Mouse (Mus musculus) MEL (cell line): Measurements from ENCODE around the gene Erg. TPM values are rescaled to one million over a fixed set of nuclear protein-coding genes. Genes with fewer than 3 reads are reported as not detected.

ENCODE experiments used
- DNase-seq: peaks from one replicate; pipeline ENCODE4 v3.0.0; 2011; ENCODE audit warnings: low read depth, low spot score
- H3K27ac ChIP-seq: 2 replicates; pipeline ENCODE4 v1.5.1; 2012; ENCODE audit warnings: low read depth, mild to moderate bottlenecking, control low read depth, low read length, moderate library complexity; ENCODE audit not compliant: control insufficient read depth
- H3K27me3 ChIP-seq, 2 experiments: fragments of 150-350 bp in 1 of 2; sonication (generic) in 1 of 2; 2 replicates each; pipeline ENCODE4 v1.6.1; 2012; ENCODE audit warnings: low read length in 2 of 2, mild to moderate bottlenecking in 2 of 2, improper control_type of control experiment in 1 of 2, moderate library complexity in 1 of 2; ENCODE audit not compliant: insufficient read depth in 2 of 2, control insufficient read depth in 1 of 2
- H3K36me3 ChIP-seq, 2 experiments: 2 replicates each; pipeline ENCODE4 v1.6.1; 2012 to 2014; ENCODE audit warnings: low read length in 2 of 2, improper control_type of control experiment in 1 of 2, inconsistent platforms in 1 of 2, mild to moderate bottlenecking in 1 of 2; ENCODE audit not compliant: insufficient read depth in 2 of 2, control insufficient read depth in 1 of 2
- H3K4me1 ChIP-seq, 2 experiments: fragments of 150-350 bp in 1 of 2; sonication (generic) in 1 of 2; 2 replicates each; pipeline ENCODE4 v1.6.1; 2012; ENCODE audit warnings: low read length in 2 of 2, improper control_type of control experiment in 1 of 2, mild to moderate bottlenecking in 1 of 2; ENCODE audit not compliant: insufficient read depth in 2 of 2, control insufficient read depth in 1 of 2
- H3K4me3 ChIP-seq, 2 experiments: fragments of 150-350 bp in 1 of 2; sonication (generic) in 1 of 2; 2 replicates each; pipeline ENCODE4 v1.5.1; 2012; ENCODE audit warnings: low read depth in 2 of 2, low read length in 2 of 2, mild to moderate bottlenecking in 2 of 2, moderate library complexity in 2 of 2, control low read depth in 1 of 2, improper control_type of control experiment in 1 of 2; ENCODE audit not compliant: control insufficient read depth in 1 of 2, insufficient read depth in 1 of 2
- H3K79me2 ChIP-seq: 2 replicates; pipeline ENCODE4 v1.6.1; 2012; ENCODE audit warnings: mild to moderate bottlenecking, low read length, moderate library complexity; ENCODE audit not compliant: control insufficient read depth, poor library complexity, insufficient read depth
- H3K9ac ChIP-seq: 2 replicates; pipeline ENCODE4 v1.6.1; 2012; ENCODE audit warnings: low read depth, mild to moderate bottlenecking, control low read depth, low read length, moderate library complexity; ENCODE audit not compliant: control insufficient read depth, poor library complexity, severe bottlenecking
- H3K9me3 ChIP-seq: fragments of 150-350 bp; sonication (generic); replicated peaks from 2 replicates; pipeline ENCODE4 v1.6.1; 2012; ENCODE audit warnings: mild to moderate bottlenecking, low read length, improper control_type of control experiment, moderate library complexity; ENCODE audit not compliant: insufficient read depth
- CHD2 ChIP-seq: IDR thresholded peaks from 2 replicates; pipeline ENCODE4 v1.6.1; 2011; ENCODE audit warnings: low read length, improper control_type of control experiment
- CTCF ChIP-seq, 3 experiments: IDR thresholded peaks in 2 of 3; conservative IDR thresholded peaks in 1 of 3; 2 replicates each; pipeline ENCODE4 v1.5.1; 2011 to 2012; ENCODE audit warnings: low read length in 3 of 3, low read depth in 2 of 3, mild to moderate bottlenecking in 2 of 3, improper control_type of control experiment in 1 of 3, inconsistent platforms in 1 of 3, mixed read lengths in 1 of 3, moderate library complexity in 1 of 3; ENCODE audit not compliant: control insufficient read depth in 1 of 3, insufficient read depth in 1 of 3, poor library complexity in 1 of 3, severe bottlenecking in 1 of 3
- E2F4 ChIP-seq: IDR thresholded peaks from 2 replicates; pipeline ENCODE4 v1.6.1; 2011; ENCODE audit warnings: low read depth, low read length, improper control_type of control experiment, borderline replicate concordance
- ELF1 ChIP-seq: IDR thresholded peaks from 2 replicates; pipeline ENCODE4 v1.6.1; 2014; ENCODE audit warnings: low read depth, mild to moderate bottlenecking, inconsistent platforms, low read length, improper control_type of control experiment, moderate library complexity
- EP300 ChIP-seq, 2 experiments: IDR thresholded peaks; 2 replicates each; pipeline ENCODE4 v1.6.1; 2011; ENCODE audit warnings: improper control_type of control experiment in 2 of 2, low read length in 2 of 2, low read depth in 1 of 2, mild to moderate bottlenecking in 1 of 2
- ETS1 ChIP-seq: IDR thresholded peaks from 2 replicates; pipeline ENCODE4 v1.6.1; 2012; ENCODE audit warnings: low read depth, mild to moderate bottlenecking, inconsistent platforms, low read length, improper control_type of control experiment, moderate library complexity
- GATA1 ChIP-seq: IDR thresholded peaks from 2 replicates; pipeline ENCODE4 v1.6.1; 2011; ENCODE audit warnings: low read depth, low read length, improper control_type of control experiment
- JUND ChIP-seq: IDR thresholded peaks from 2 replicates; pipeline ENCODE4 v1.6.1; 2011; ENCODE audit warnings: low read depth, mild to moderate bottlenecking, improper control_type of control experiment, low read length
- MAFK ChIP-seq: IDR thresholded peaks from 2 replicates; pipeline ENCODE4 v1.6.1; 2011; ENCODE audit warnings: low read depth, mild to moderate bottlenecking, low read length, improper control_type of control experiment, borderline replicate concordance
- MAX ChIP-seq: IDR thresholded peaks from 2 replicates; pipeline ENCODE4 v1.6.1; 2011; ENCODE audit warnings: low read length, improper control_type of control experiment
- MAZ ChIP-seq: IDR thresholded peaks from 2 replicates; pipeline ENCODE4 v1.6.1; 2012; ENCODE audit warnings: low read depth, mild to moderate bottlenecking, inconsistent platforms, low read length, improper control_type of control experiment
- MEF2A ChIP-seq: IDR thresholded peaks from 2 replicates; pipeline ENCODE4 v1.6.1; 2014; ENCODE audit warnings: low read depth, mild to moderate bottlenecking, inconsistent platforms, low read length, improper control_type of control experiment; ENCODE audit not compliant: poor library complexity, insufficient replicate concordance, severe bottlenecking; ENCODE audit errors: extremely low read depth
- MXI1 ChIP-seq: IDR thresholded peaks from 2 replicates; pipeline ENCODE4 v1.6.1; 2011; ENCODE audit warnings: mild to moderate bottlenecking, low read depth, low read length, improper control_type of control experiment
- MYB ChIP-seq: IDR thresholded peaks from 2 replicates; pipeline ENCODE4 v1.6.1; 2011; ENCODE audit warnings: mild to moderate bottlenecking, low read depth, low read length, improper control_type of control experiment
- MYC ChIP-seq: IDR thresholded peaks from 2 replicates; pipeline ENCODE4 v1.6.1; 2011; ENCODE audit warnings: low read depth, mild to moderate bottlenecking, low read length, improper control_type of control experiment, moderate library complexity
- NRF1 ChIP-seq: IDR thresholded peaks from 2 replicates; pipeline ENCODE4 v1.6.1; 2014; ENCODE audit warnings: low read depth, mild to moderate bottlenecking, inconsistent platforms, low read length, improper control_type of control experiment, moderate library complexity; ENCODE audit not compliant: poor library complexity, insufficient read depth, severe bottlenecking
- POLR2A ChIP-seq, 2 experiments: IDR thresholded peaks; 2 replicates each; pipeline ENCODE4 v1.6.1; 2011 to 2012; ENCODE audit warnings: low read length in 2 of 2, mild to moderate bottlenecking in 2 of 2, control low read depth in 1 of 2, improper control_type of control experiment in 1 of 2, low read depth in 1 of 2, moderate library complexity in 1 of 2; ENCODE audit not compliant: control insufficient read depth in 1 of 2, insufficient read depth in 1 of 2, poor library complexity in 1 of 2
- POLR2AphosphoS2 ChIP-seq: IDR thresholded peaks from 2 replicates; pipeline ENCODE4 v1.6.1; 2011; ENCODE audit warnings: low read length, improper control_type of control experiment
- POLR2AphosphoS5 ChIP-seq: IDR thresholded peaks from 2 replicates; pipeline ENCODE4 v1.6.1; 2012; ENCODE audit warnings: low read depth, borderline replicate concordance, mild to moderate bottlenecking, inconsistent platforms, low read length, moderate library complexity, mixed read lengths
- SIN3A ChIP-seq: IDR thresholded peaks from 2 replicates; pipeline ENCODE4 v1.6.1; 2012; ENCODE audit warnings: low read length, improper control_type of control experiment, inconsistent platforms
- SMC3 ChIP-seq: IDR thresholded peaks from 2 replicates; pipeline ENCODE4 v1.6.1; 2011; ENCODE audit warnings: low read depth, low read length, improper control_type of control experiment
- TBP ChIP-seq: IDR thresholded peaks from 2 replicates; pipeline ENCODE4 v1.8.0; 2011; ENCODE audit warnings: low read depth, low read length, improper control_type of control experiment
- TCF12 ChIP-seq: IDR thresholded peaks from 2 replicates; pipeline ENCODE4 v1.6.1; 2014; ENCODE audit warnings: low read depth, mild to moderate bottlenecking, inconsistent platforms, low read length, improper control_type of control experiment, moderate library complexity
- UBTF ChIP-seq: IDR thresholded peaks from 2 replicates; pipeline ENCODE4 v1.6.1; 2012; ENCODE audit warnings: low read depth, mild to moderate bottlenecking, inconsistent platforms, low read length, improper control_type of control experiment, moderate library complexity, borderline replicate concordance; ENCODE audit not compliant: insufficient read depth
- polyA plus RNA-seq, 2 experiments: library from polyadenylated mRNA; stranded (reverse) in 1 of 2; unstranded in 1 of 2; fragments of >175 nt in 1 of 2; fragments of >200 nt in 1 of 2; gene quantifications; 2 replicates each; pipeline versions ENCODE4 v1.2.1 to v1.2.4; 2012; ENCODE audit warnings: low replicate concordance in 2 of 2, low read depth in 1 of 2; ENCODE audit not compliant: insufficient read length in 2 of 2, insufficient read depth in 1 of 2, missing spikeins in 1 of 2
- total RNA-seq: library from RNA; depleted of rRNA; stranded (reverse); fragments of 300-350 nt; gene quantifications from 2 replicates; pipeline ENCODE4 v1.2.3, GENCODE M21; 2012

Gene Erg
- total and polyA plus RNA-seq, 3 experiments = 0.11 to 0.27 TPM; not detected in 1

- no peak overlapping the region for H3K27ac ChIP-seq
- no peak overlapping the region for H3K4me3 ChIP-seq
- no peak for TF ChIP-seq JUND
- TF ChIP-seq CHD2 = no peak
- no peak for TF ChIP-seq GATA1
- TF ChIP-seq MYC = no peak
- TF ChIP-seq MAX = no peak
- TF ChIP-seq TCF12 = no peak
- no peak for TF ChIP-seq ELF1
- no peak for TF ChIP-seq UBTF
- no peak for TF ChIP-seq POLR2AphosphoS5
- TF ChIP-seq MAFK = no peak
- TF ChIP-seq MYB = no peak
- DNase-seq = no peak
- no peaks in the 10 kb centered on the region for H3K4me1 ChIP-seq
- no peaks in the 10 kb centered on the region for H3K36me3 ChIP-seq
- H3K9ac ChIP-seq = no peak overlapping the region
- no peaks in the 10 kb centered on the region for H3K9me3 ChIP-seq
- H3K79me2 ChIP-seq = no peaks in the 10 kb centered on the region
- no peaks in the 10 kb centered on the region; a peak in 1 of 4 replicates for H3K27me3 ChIP-seq
Measured at GRCm38 (mm10) chr16:95601807-95602206, 15.4 kb upstream of the Erg start.

GRCm38 (mm10) chr16:95601219-95601580 lies 14.8 kb upstream of the Erg start:
- Histone ChIP-seq H3K79me2 (no peaks in the 10 kb centered on the region), H3K36me3 (no peaks in the 10 kb centered on the region), H3K4me1 (no peaks in the 10 kb centered on the region), H3K9me3 (no peaks in the 10 kb centered on the region), H3K4me3 (no peak overlapping the region), H3K9ac (no peak overlapping the region), H3K27me3 (no peaks in the 10 kb centered on the region; a peak in 1 of 4 replicates), H3K27ac (no peak overlapping the region)
- TF ChIP-seq UBTF (no peak), ELF1 (no peak), POLR2A (IDR thresholded peaks at IDR 0.05; ENCODE audit: control insufficient read depth in 1 of 2, insufficient read depth in 1 of 2, low read depth in 1 of 2, low read length in 2 of 2, poor library complexity in 1 of 2) (no peak), EP300 (IDR thresholded peaks at IDR 0.05; ENCODE audit: low read depth in 1 of 2, low read length in 2 of 2) (no peak), MEF2A (no peak), MAX (no peak), CTCF (IDR thresholded peaks at IDR 0.05 in 2 of 3, conservative IDR thresholded peaks at IDR 0.05 in 1 of 3; ENCODE audit: control insufficient read depth in 1 of 3, insufficient read depth in 1 of 3, low read depth in 2 of 3, low read length in 3 of 3, poor library complexity in 1 of 3, severe bottlenecking in 1 of 3) (no peak), MXI1 (no peak), MYB (no peak), GATA1 (no peak), ETS1 (no peak), TBP (no peak), E2F4 (no peak), SIN3A (no peak), POLR2AphosphoS2 (no peak), MAFK (no peak), MAZ (no peak), SMC3 (no peak), NRF1 (no peak)
- DNase-seq = no peak
